11 mouse cellular contexts compared by ENCODE assay signal in the genomic region with DNA sequence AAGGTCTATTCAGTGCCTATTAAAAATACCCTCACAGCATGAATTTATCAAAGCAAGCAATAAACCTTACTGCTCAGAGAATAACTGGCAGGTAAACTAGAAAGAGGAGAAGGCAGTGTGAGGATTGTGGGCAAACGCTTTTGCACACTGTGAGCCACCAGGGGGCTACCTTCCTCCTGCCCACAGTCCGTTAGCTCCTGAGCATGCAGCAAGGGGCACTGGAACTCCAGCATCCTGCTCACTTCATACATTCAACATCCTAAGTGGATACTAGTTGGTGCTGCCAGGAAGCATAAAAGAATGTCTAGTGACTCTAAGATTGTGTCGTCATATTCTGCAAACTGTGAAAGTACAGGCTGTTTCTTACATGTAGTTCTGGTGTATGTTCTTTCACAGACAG.
DNase-seq lines count a peak whose midpoint lies in the region; ATAC-seq and TF ChIP-seq lines count a peak whose summit lies in the region.
"Had no signal": no experiment of that assay in that cellular context is flagged by ENCODE, and none has a peak within 500 bp of the region (broad histone marks: within the 10 kb centered on the region; RNA-seq: fewer than 3 reads in every experiment).

No protein-coding gene starts in this region.

- no peak overlapping the region for H3K27ac ChIP-seq in forebrain, embryonic 14.5 days (ENCODE audit: low read depth, low read length)
- no peak overlapping the region for H3K27ac ChIP-seq in forebrain, embryonic 15.5 days (replicated peaks)
- H3K27ac ChIP-seq in lung, embryonic 14.5 days (ENCODE audit: low read depth): no peak overlapping the region

- H3K4me1 ChIP-seq in forebrain, embryonic 14.5 days (ENCODE audit: control insufficient read depth, insufficient read depth, low read length): no peaks in the 10 kb centered on the region
- H3K4me1 ChIP-seq in forebrain, embryonic 15.5 days: peaks cover 6% of the 10 kb centered on the region; the same call in 1 of the 2 replicates
- no peaks in the 10 kb centered on the region for H3K4me1 ChIP-seq in lung, embryonic 14.5 days (ENCODE audit: insufficient read depth)

- H3K4me3 ChIP-seq in forebrain, embryonic 14.5 days (ENCODE audit: low read depth, low read length): no peak overlapping the region
- H3K4me3 ChIP-seq in forebrain, embryonic 15.5 days: no peak overlapping the region
- H3K4me3 ChIP-seq in lung, embryonic 14.5 days (ENCODE audit: low read depth, low read length): no peak overlapping the region
- H3K4me3 ChIP-seq: midbrain, embryonic 12.5 days had no signal

- TF ChIP-seq CTCF in lung, embryonic 14.5 days (IDR thresholded peaks at IDR 0.05; ENCODE audit: low read depth): peak; percentile 52
- peak; percentile 48; the same call in 1 of the 2 replicates for TF ChIP-seq CTCF in brain, embryonic 14.5 days (IDR thresholded peaks at IDR 0.05; ENCODE audit: borderline replicate concordance, extremely low read depth, insufficient read depth, insufficient read length)

- H3K27me3 ChIP-seq in forebrain, embryonic 14.5 days (replicated peaks; ENCODE audit: control insufficient read depth, insufficient read depth, low read length): no peaks in the 10 kb centered on the region
- no peaks in the 10 kb centered on the region for H3K27me3 ChIP-seq in forebrain, embryonic 15.5 days
- no peaks in the 10 kb centered on the region for H3K27me3 ChIP-seq in lung, embryonic 14.5 days (ENCODE audit: insufficient read depth, low read length)
- H3K27me3 ChIP-seq: midbrain, embryonic 12.5 days had no signal

- H3K36me3 ChIP-seq in forebrain, embryonic 14.5 days (ENCODE audit: control insufficient read depth, insufficient read depth, low read length): no peaks in the 10 kb centered on the region
- no peaks in the 10 kb centered on the region for H3K36me3 ChIP-seq in forebrain, embryonic 15.5 days
- H3K36me3 ChIP-seq in lung, embryonic 14.5 days (ENCODE audit: insufficient read depth): no peaks in the 10 kb centered on the region
- H3K36me3 ChIP-seq: midbrain, embryonic 12.5 days had no signal

- ATAC-seq in forebrain, embryonic 14.5 days: no peak
- ATAC-seq in forebrain, embryonic 15.5 days (replicated peaks): no peak
- no peak for ATAC-seq in lung, embryonic 14.5 days (ENCODE audit: insufficient read depth)

- WGBS in forebrain, embryonic 14.5 days: 66% methylated on average over 3 of the region's 3 CpGs
- WGBS in forebrain, embryonic 15.5 days: 71% methylated on average over 3 of the region's 3 CpGs
- WGBS in lung, embryonic 14.5 days: 76% methylated on average over 3 of the region's 3 CpGs

- H3K9ac ChIP-seq in forebrain, embryonic 14.5 days (ENCODE audit: low read length): no peak overlapping the region
- no peak overlapping the region for H3K9ac ChIP-seq in forebrain, embryonic 15.5 days (replicated peaks)
- no peak overlapping the region for H3K9ac ChIP-seq in lung, embryonic 14.5 days
- H3K9ac ChIP-seq: midbrain, embryonic 12.5 days had no signal

- no peak overlapping the region for H3K4me2 ChIP-seq in forebrain, embryonic 14.5 days (ENCODE audit: low read length)
- H3K4me2 ChIP-seq in forebrain, embryonic 15.5 days (replicated peaks): no peak overlapping the region
- H3K4me2 ChIP-seq in lung, embryonic 14.5 days: no peak overlapping the region
- H3K4me2 ChIP-seq: midbrain, embryonic 12.5 days had no signal

- TF ChIP-seq POLR2A in brain, embryonic 14.5 days (IDR thresholded peaks at IDR 0.05; ENCODE audit: borderline replicate concordance, extremely low read depth, insufficient read depth, insufficient read length, poor library complexity, severe bottlenecking): no peak

- no peaks in the 10 kb centered on the region for H3K9me3 ChIP-seq in forebrain, embryonic 14.5 days (replicated peaks; ENCODE audit: control insufficient read depth, low read length)
- H3K9me3 ChIP-seq in forebrain, embryonic 15.5 days: no peaks in the 10 kb centered on the region
- H3K9me3 ChIP-seq in lung, embryonic 14.5 days (ENCODE audit: low read depth, low read length): no peaks in the 10 kb centered on the region
- H3K9me3 ChIP-seq: midbrain, embryonic 12.5 days had no signal

- DNase-seq in forebrain, embryonic 14.5 days (ENCODE audit: low spot score): peak; percentile 29
- DNase-seq in lung, embryonic 14.5 days: peak; percentile 13
- no peak for DNase-seq in lung, postnatal 25 days (ENCODE audit: low spot score)
- DNase-seq in brain, embryonic 14.5 days (ENCODE audit: low read depth): peak; percentile 42
- DNase-seq in retina, postnatal 1 day: peak; percentile 31
- no peak for DNase-seq in right cerebral cortex, postnatal 36 days (ENCODE audit: low spot score in 2 of 2)
- DNase-seq in layer of hippocampus, adult 8-10 months (ENCODE audit: low spot score in 2 of 2): no peak
- DNase-seq: cerebellum, adult 11-12 months; gastrocnemius, postnatal 10 days had no signal

Comparison
In these comparisons a context has a peak if more than half of its experiments do, and no peak if none do; other contexts are left out.
1. DNase-seq: peak in forebrain, embryonic 14.5 days (single experiment), lung, embryonic 14.5 days (single experiment), brain, embryonic 14.5 days (single experiment) and retina, postnatal 1 day (single experiment); none in lung, postnatal 25 days (single experiment), right cerebral cortex, postnatal 36 days (0 of 2) and layer of hippocampus, adult 8-10 months (0 of 2).